ENCODE assay signal across 19 mouse cellular contexts in the genomic region with DNA sequence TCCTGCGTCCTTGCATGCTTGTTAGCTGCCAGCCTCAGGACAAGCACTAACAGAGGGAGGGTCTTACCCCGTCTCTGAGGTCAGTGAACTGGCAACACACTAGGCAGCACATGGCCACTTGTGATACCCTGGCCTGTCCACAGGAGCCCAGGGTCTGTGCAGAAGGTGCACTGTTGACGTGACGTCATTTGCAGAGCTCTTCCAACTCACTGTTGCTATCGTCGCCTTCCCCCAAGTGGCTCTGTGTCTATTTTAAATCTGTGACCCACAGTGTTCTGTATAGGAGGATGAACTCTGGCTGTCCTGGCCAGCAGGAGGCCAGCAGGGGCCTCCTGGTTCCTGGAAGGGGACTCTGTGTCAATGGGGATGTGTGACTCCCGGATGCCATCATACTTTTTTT.
DNase-seq lines count a peak whose midpoint lies in the region; ATAC-seq lines count a peak whose summit lies in the region.
"Had no signal": no experiment of that assay in that cellular context is flagged by ENCODE, and none has a peak within 500 bp of the region (broad histone marks: within the 10 kb centered on the region; RNA-seq: fewer than 3 reads in every experiment).

No protein-coding gene starts in this region.

- peak; percentile 98 for DNase-seq in heart, adult 11 months
- DNase-seq in heart, postnatal 10 days: peak; percentile 78
- DNase-seq in spleen, postnatal 4 days (ENCODE audit: low spot score in 2 of 2): no peak
- DNase-seq in lung, postnatal 14 days: no peak
- DNase-seq: cerebellum, adult 2 months; cerebellum, postnatal 36 days; gastrocnemius, postnatal 10 days; kidney, adult 8-10 months; kidney, postnatal 36 days; left cerebral cortex, postnatal 4 days; liver; lung, postnatal 10 days; right cerebral cortex, adult 18-20 months; thymus, adult 2 months had no signal

- H3K4me1 ChIP-seq in hindbrain, embryonic 12.5 days: peaks cover 39% of the 10 kb centered on the region
- peaks cover 22% of the 10 kb centered on the region for H3K4me1 ChIP-seq in hindbrain, embryonic 16.5 days (ENCODE audit: control insufficient read depth, insufficient read depth, low read depth, low read length)
- H3K4me1 ChIP-seq in heart, embryonic 11.5 days (ENCODE audit: control insufficient read depth, insufficient read depth, low read length): peaks cover 15% of the 10 kb centered on the region

- 61% methylated on average over 7 of the region's 7 CpGs for WGBS in hindbrain, embryonic 12.5 days
- WGBS in hindbrain, embryonic 16.5 days: 62% methylated on average over 7 of the region's 7 CpGs
- 46% methylated on average over 7 of the region's 7 CpGs for WGBS in heart, embryonic 11.5 days (ENCODE audit: insufficient replicate concordance)

- no peak overlapping the region for H3K9ac ChIP-seq in hindbrain, embryonic 12.5 days
- H3K9ac ChIP-seq in hindbrain, embryonic 16.5 days (ENCODE audit: low read depth, low read length): no peak overlapping the region
- no peak overlapping the region for H3K9ac ChIP-seq in heart, embryonic 11.5 days (ENCODE audit: low read depth, low read length)

- H3K27me3 ChIP-seq in hindbrain, embryonic 12.5 days: peaks cover 12% of the 10 kb centered on the region
- H3K27me3 ChIP-seq in hindbrain, embryonic 16.5 days (replicated peaks; ENCODE audit: control insufficient read depth, insufficient read depth, low read length): peaks cover 2% of the 10 kb centered on the region; the same call in 1 of the 2 replicates
- no peaks in the 10 kb centered on the region for H3K27me3 ChIP-seq in heart, embryonic 11.5 days (ENCODE audit: control insufficient read depth, insufficient read depth, low read length)

- intact Hi-C loops in heart, postnatal 10 days (cut with DNase I): no loop called here

- no peaks in the 10 kb centered on the region for H3K9me3 ChIP-seq in hindbrain, embryonic 12.5 days (replicated peaks)
- no peaks in the 10 kb centered on the region for H3K9me3 ChIP-seq in hindbrain, embryonic 16.5 days (ENCODE audit: control insufficient read depth, low read length)
- H3K9me3 ChIP-seq in heart, embryonic 11.5 days (replicated peaks; ENCODE audit: control insufficient read depth, low read length): no peaks in the 10 kb centered on the region

- no peak overlapping the region for H3K4me3 ChIP-seq in hindbrain, embryonic 12.5 days
- H3K4me3 ChIP-seq in hindbrain, embryonic 16.5 days (ENCODE audit: low read length): no peak overlapping the region
- H3K4me3 ChIP-seq in heart, embryonic 11.5 days (ENCODE audit: low read depth, low read length): no peak overlapping the region
- H3K4me3 ChIP-seq: left cerebral cortex, adult 2 months had no signal

- H3K36me3 ChIP-seq in hindbrain, embryonic 12.5 days: no peaks in the 10 kb centered on the region
- H3K36me3 ChIP-seq in hindbrain, embryonic 16.5 days (ENCODE audit: control insufficient read depth, insufficient read depth, low read length): no peaks in the 10 kb centered on the region
- no peaks in the 10 kb centered on the region for H3K36me3 ChIP-seq in heart, embryonic 11.5 days (ENCODE audit: control insufficient read depth, insufficient read depth, low read length)

- peak overlapping the region; percentile 17; the same call in 1 of the 2 replicates for H3K27ac ChIP-seq in hindbrain, embryonic 12.5 days
- H3K27ac ChIP-seq in hindbrain, embryonic 16.5 days (ENCODE audit: low read depth, low read length): no peak overlapping the region
- peak overlapping the region; percentile 70 for H3K27ac ChIP-seq in heart, embryonic 11.5 days (ENCODE audit: low read depth, low read length)
- H3K27ac ChIP-seq: left cerebral cortex, adult 2 months had no signal

- no peak for ATAC-seq in hindbrain, embryonic 12.5 days (ENCODE audit: low FRiP score)
- no peak for ATAC-seq in hindbrain, embryonic 16.5 days
- peak; percentile 57; the same call in 1 of the 2 replicates for ATAC-seq in heart, embryonic 11.5 days (replicated peaks; ENCODE audit: insufficient number of reproducible peaks, low FRiP score, low TSS enrichment)
- no peak for ATAC-seq in megakaryocyte progenitor cell, adult 5-6 weeks (replicated peaks; ENCODE audit: poor library complexity)

- H3K4me2 ChIP-seq in hindbrain, embryonic 12.5 days (replicated peaks): no peak overlapping the region
- no peak overlapping the region for H3K4me2 ChIP-seq in hindbrain, embryonic 16.5 days (ENCODE audit: low read length)
- H3K4me2 ChIP-seq in heart, embryonic 11.5 days: no peak overlapping the region

Comparison
In these comparisons a context has a peak if more than half of its experiments do, and no peak if none do; other contexts are left out.
1. DNase-seq: peak in heart, adult 11 months (single experiment) and heart, postnatal 10 days (2 of 2); none in spleen, postnatal 4 days (0 of 2) and lung, postnatal 14 days (single experiment).